Mouse (Mus musculus) kidney, postnatal 14 days (tissue): ENCODE data around the gene Caskin2.

Experiments
- DNase-seq: peaks from one replicate; pipeline ENCODE4 v3.0.0; 2022; ENCODE audit warnings: mixed read lengths

Caskin2 gene

GRCm38 (mm10) chr11:115753485-115753884, 60.0 kb downstream of the Caskin2 start:
- no peak for DNase-seq

DNA sequence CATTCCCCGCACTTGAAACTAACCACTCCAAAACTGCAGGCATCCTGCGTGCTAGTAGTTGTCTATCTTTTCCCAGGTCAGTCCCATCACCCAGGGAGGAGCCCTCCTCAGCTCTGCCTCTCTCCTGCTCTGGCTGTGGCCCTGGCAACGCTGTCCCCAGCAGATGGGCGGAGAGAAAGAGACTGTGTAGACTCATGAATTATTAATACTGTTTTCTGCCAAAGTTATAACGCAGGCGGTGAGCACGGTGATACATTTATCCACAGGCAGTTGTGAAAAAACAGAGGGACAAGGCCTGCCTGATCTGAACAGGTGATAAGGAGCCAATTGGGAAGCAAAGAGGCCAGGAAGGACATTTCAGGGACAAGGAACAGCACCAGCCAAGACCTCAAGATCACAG, 60.8 kb downstream of the Caskin2 start:
- DNase-seq: peak; percentile 32

DNA sequence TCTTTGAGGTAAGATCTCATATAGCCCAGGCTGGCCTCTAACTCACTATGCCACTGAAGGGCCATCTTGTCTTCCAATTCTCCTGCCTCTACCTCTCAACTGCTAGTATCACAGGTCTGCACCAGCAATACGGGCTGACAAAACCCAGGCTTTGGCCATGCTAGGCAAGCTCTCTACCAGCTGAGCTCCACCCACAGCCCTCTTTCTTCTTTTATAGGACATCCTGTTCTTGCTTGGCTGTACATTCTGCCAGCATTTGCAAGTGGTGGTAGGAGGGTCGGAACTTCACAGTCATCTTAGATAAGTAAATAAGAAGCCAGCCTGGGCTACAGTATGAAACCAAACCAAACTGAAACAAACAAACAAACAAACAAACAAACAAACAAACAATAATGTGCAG, 61.7 kb downstream of the Caskin2 start:
- no peak for DNase-seq

GRCm38 (mm10) chr11:115749834-115750233, 63.6 kb downstream of the Caskin2 start:
- no peak for DNase-seq
